Mouse (Mus musculus) CH12.LX (cell line): ENCODE data around the gene Loxl3. TPM values are rescaled to one million over a fixed set of nuclear protein-coding genes. Genes with fewer than 3 reads are reported as not detected.

ENCODE experiments used
- DNase-seq: peaks from one replicate; pipeline ENCODE4 v3.0.0-alpha.2; 2013; ENCODE audit errors: extremely low read depth
- H3K27ac ChIP-seq: 2 replicates; pipeline ENCODE4 v1.5.1; 2012; ENCODE audit warnings: low read depth, mild to moderate bottlenecking, control low read depth, moderate library complexity; ENCODE audit not compliant: insufficient read depth
- H3K27me3 ChIP-seq: replicated peaks from 2 replicates; pipeline ENCODE3; 2012; ENCODE audit warnings: inconsistent platforms
- H3K36me3 ChIP-seq, 2 experiments: replicated peaks in 1 of 2; 2 replicates each; pipeline versions ENCODE3 to v1.6.1; 2012; ENCODE audit warnings: inconsistent platforms in 1 of 2, low read length in 1 of 2, mild to moderate bottlenecking in 1 of 2, mixed read lengths in 1 of 2, moderate library complexity in 1 of 2; ENCODE audit not compliant: control insufficient read depth in 1 of 2, insufficient read depth in 1 of 2
- H3K4me1 ChIP-seq, 2 experiments: 2 replicates each; pipeline ENCODE4 v1.6.1; 2012; ENCODE audit warnings: inconsistent platforms in 1 of 2, moderate library complexity in 1 of 2; ENCODE audit not compliant: insufficient read depth in 2 of 2, control insufficient read depth in 1 of 2
- H3K4me2 ChIP-seq: 2 replicates; pipeline ENCODE4 v1.6.1; 2012; ENCODE audit warnings: low read depth, mild to moderate bottlenecking, control low read depth; ENCODE audit not compliant: poor library complexity, insufficient read depth, severe bottlenecking
- H3K4me3 ChIP-seq, 3 experiments: fragments of 150-350 bp in 1 of 3; sonication (generic) in 1 of 3; replicated peaks in 1 of 3; 2 replicates each; pipeline versions ENCODE3 to v1.5.1; 2011 to 2012; ENCODE audit warnings: low read depth in 2 of 3, low read length in 2 of 3, mild to moderate bottlenecking in 2 of 3, moderate library complexity in 2 of 3, control low read depth in 1 of 3, improper control_type of control experiment in 1 of 3, inconsistent platforms in 1 of 3, mixed read lengths in 1 of 3; ENCODE audit not compliant: poor library complexity in 1 of 3
- H3K79me2 ChIP-seq: replicated peaks from 2 replicates; pipeline ENCODE4 v1.6.1; 2012; ENCODE audit warnings: mild to moderate bottlenecking, moderate library complexity; ENCODE audit not compliant: control insufficient read depth, poor library complexity, insufficient read depth, severe bottlenecking; ENCODE audit errors: extremely low read depth
- H3K9ac ChIP-seq: 2 replicates; pipeline ENCODE4 v1.6.1; 2012; ENCODE audit warnings: low read depth, mild to moderate bottlenecking, control low read depth, moderate library complexity; ENCODE audit not compliant: insufficient read depth
- H3K9me3 ChIP-seq: replicated peaks from 2 replicates; pipeline ENCODE3; 2012; ENCODE audit warnings: low read length, inconsistent platforms, mixed read lengths
- E2F4 ChIP-seq: IDR thresholded peaks from 2 replicates; pipeline ENCODE4 v1.6.1; 2011; ENCODE audit warnings: low read depth, low read length, improper control_type of control experiment; ENCODE audit not compliant: insufficient replicate concordance
- IRF4 ChIP-seq: IDR thresholded peaks from 2 replicates; pipeline ENCODE4 v1.6.1; 2014; ENCODE audit warnings: low read depth, mild to moderate bottlenecking, inconsistent platforms, low read length, improper control_type of control experiment
- JUN ChIP-seq: IDR thresholded peaks from 2 replicates; pipeline ENCODE4 v1.6.1; 2011; ENCODE audit warnings: low read depth, mild to moderate bottlenecking, low read length, improper control_type of control experiment, moderate library complexity; ENCODE audit not compliant: insufficient read depth
- JUND ChIP-seq: conservative IDR thresholded peaks from 2 replicates; pipeline ENCODE4 v1.6.1; 2011; ENCODE audit warnings: low read depth, low read length, improper control_type of control experiment
- MAFK ChIP-seq: IDR thresholded peaks from 2 replicates; pipeline ENCODE4 v1.6.1; 2011; ENCODE audit warnings: low read length, improper control_type of control experiment; ENCODE audit not compliant: insufficient replicate concordance
- MAX ChIP-seq: IDR thresholded peaks from 2 replicates; pipeline ENCODE4 v1.6.1; 2011; ENCODE audit warnings: low read length, improper control_type of control experiment
- MAZ ChIP-seq: IDR thresholded peaks from 2 replicates; pipeline ENCODE4 v1.6.1; 2012; ENCODE audit warnings: low read depth, mild to moderate bottlenecking, inconsistent platforms, low read length, improper control_type of control experiment, moderate library complexity
- NELFE ChIP-seq: IDR thresholded peaks from 2 replicates; pipeline ENCODE4 v1.6.1; 2011; ENCODE audit warnings: low read depth, low read length, improper control_type of control experiment
- PAX5 ChIP-seq: IDR thresholded peaks from 2 replicates; pipeline ENCODE4 v1.6.1; 2012; ENCODE audit warnings: low read length, inconsistent platforms, mixed read lengths
- RCOR1 ChIP-seq: conservative IDR thresholded peaks from 2 replicates; pipeline ENCODE4 v1.6.1; 2012; ENCODE audit warnings: low read depth, mild to moderate bottlenecking, inconsistent platforms, low read length, improper control_type of control experiment
- SIN3A ChIP-seq: IDR thresholded peaks from 2 replicates; pipeline ENCODE4 v1.6.1; 2012; ENCODE audit warnings: low read length, improper control_type of control experiment, inconsistent platforms
- SMC3 ChIP-seq: IDR thresholded peaks from 2 replicates; pipeline ENCODE4 v1.6.1; 2011; ENCODE audit warnings: low read depth, low read length, improper control_type of control experiment
- UBTF ChIP-seq: IDR thresholded peaks from 2 replicates; pipeline ENCODE4 v1.6.1; 2012; ENCODE audit warnings: low read depth, mild to moderate bottlenecking, inconsistent platforms, low read length, improper control_type of control experiment, moderate library complexity
- USF1 ChIP-seq: IDR thresholded peaks from 2 replicates; pipeline ENCODE4 v1.6.1; 2014; ENCODE audit warnings: low read depth, mild to moderate bottlenecking, inconsistent platforms, low read length, improper control_type of control experiment
- USF2 ChIP-seq: conservative IDR thresholded peaks from 2 replicates; pipeline ENCODE4 v1.6.1; 2011; ENCODE audit warnings: low read depth, low read length, improper control_type of control experiment
- ZKSCAN1 ChIP-seq: IDR thresholded peaks from 2 replicates; pipeline ENCODE4 v1.6.1; 2012; ENCODE audit warnings: low read depth, inconsistent platforms, low read length, improper control_type of control experiment, borderline replicate concordance
- ZMIZ1 ChIP-seq: IDR thresholded peaks from 2 replicates; pipeline ENCODE4 v1.6.1; 2012; ENCODE audit warnings: low read depth, mild to moderate bottlenecking, inconsistent platforms, low read length, improper control_type of control experiment
- ZNF384 ChIP-seq: IDR thresholded peaks from 2 replicates; pipeline ENCODE4 v1.6.1; 2012; ENCODE audit warnings: low read depth, low read length, improper control_type of control experiment, inconsistent platforms
- dilution Hi-C: fragments of 300-500 bp; cut with MboI; formaldehyde crosslinking; loops from 2 replicates; pipeline ENCODE4 v1.14.3; 2020; ENCODE audit warnings: low sequenced_read_pairs; ENCODE audit not compliant: extremely low pct_unique_long_range_greater_than_20kb, extremely low pct_ligation_motif_present
- in situ Hi-C: fragments of 300-500 bp; cut with MboI; formaldehyde crosslinking; loops from 3 replicates; pipeline ENCODE4 v1.14.3; 2019; ENCODE audit warnings: low sequenced_read_pairs, low pct_ligation_motif_present, low pct_unique_long_range_greater_than_20kb, mixed read lengths
- polyA plus RNA-seq: library from polyadenylated mRNA; unstranded; fragments of >175 nt; gene quantifications from 2 replicates; pipeline ENCODE4 v1.2.1, GENCODE M21; 2012; ENCODE audit warnings: low read depth; ENCODE audit not compliant: insufficient read length
- total RNA-seq, 2 experiments: library from RNA; depleted of rRNA; stranded (reverse); fragments of 300-350 nt in 1 of 2; fragments of >200 nt in 1 of 2; gene quantifications; 2 replicates each; pipeline ENCODE4 v1.2.3; 2012 to 2014

The Loxl3 gene
- total and polyA plus RNA-seq, 3 experiments = 0.05 to 0.93 (median 0.74) TPM

DNA sequence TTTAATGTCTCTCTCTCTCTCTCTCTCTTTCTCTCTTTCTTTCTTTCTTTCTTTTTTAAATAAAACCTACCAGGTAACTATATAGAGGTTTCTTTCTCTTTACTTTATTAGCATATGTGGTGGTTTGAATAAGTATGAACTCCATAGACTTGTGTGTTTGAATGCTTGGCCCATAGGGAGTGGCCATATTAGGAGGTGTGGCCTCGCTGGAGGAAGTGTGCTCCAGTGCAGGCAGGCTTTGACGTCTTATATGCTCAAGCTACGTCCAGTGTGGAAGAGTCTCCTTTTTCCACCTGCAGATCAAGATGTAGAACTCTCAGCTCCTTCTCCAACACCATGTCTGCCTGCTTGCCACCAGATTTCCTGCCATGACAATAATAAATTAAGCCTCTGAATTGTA, 14.9 kb upstream of the Loxl3 start:
- in situ Hi-C loops (no loop called here), dilution Hi-C loops (no loop called here)
- TF ChIP-seq ZKSCAN1 = no peak
- TF ChIP-seq MAFK = no peak
- TF ChIP-seq MAX = no peak
- TF ChIP-seq ZNF384 = no peak
- no peak for TF ChIP-seq USF2
- TF ChIP-seq IRF4 = no peak
- no peak for TF ChIP-seq SMC3
- TF ChIP-seq RCOR1 = no peak
- Histone ChIP-seq H3K27ac (no peak overlapping the region), H3K4me1 (peaks cover 2 to 31% of the 10 kb centered on the region in 2 experiments; a peak in 3 of 4 replicates), H3K9ac (no peak overlapping the region), H3K4me3 (no peak overlapping the region), H3K36me3 (no peaks in the 10 kb centered on the region), H3K27me3 (no peaks in the 10 kb centered on the region), H3K4me2 (no peak overlapping the region), H3K9me3 (peaks cover 5% of the 10 kb centered on the region), H3K79me2 (no peaks in the 10 kb centered on the region)
- DNase-seq = no peak

DNA sequence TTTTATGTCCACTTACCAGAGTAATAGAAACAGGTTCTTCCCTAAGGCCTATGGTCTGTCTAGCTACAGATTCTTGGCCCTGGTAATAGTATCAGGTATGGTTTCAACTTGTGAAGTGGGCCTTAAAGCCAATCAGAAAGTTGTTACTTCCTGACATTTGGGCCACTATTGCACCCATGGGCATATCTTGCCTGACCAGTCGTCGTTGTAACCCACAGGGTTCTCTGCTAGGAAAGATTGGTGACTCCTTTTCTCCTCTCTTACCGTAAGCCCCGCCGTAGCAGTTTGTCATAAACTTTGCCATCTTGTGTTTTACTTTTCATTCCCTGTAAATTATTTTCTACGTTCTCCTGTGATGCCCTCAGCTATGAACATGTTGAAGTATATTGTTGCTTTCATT, 13.9 kb upstream of the Loxl3 start:
- H3K9ac ChIP-seq = no peak overlapping the region
- H3K27ac ChIP-seq = no peak overlapping the region
- peaks cover 9 to 33% of the 10 kb centered on the region in 2 experiments for H3K4me1 ChIP-seq
- no peak for TF ChIP-seq ZMIZ1
- no peak for TF ChIP-seq UBTF
- no peak for TF ChIP-seq PAX5
- no peak for TF ChIP-seq JUND
- TF ChIP-seq SIN3A = no peak
- no peak for TF ChIP-seq USF1
- no peak for TF ChIP-seq NELFE
- no peak for TF ChIP-seq JUN
- no peak for TF ChIP-seq MAZ
- TF ChIP-seq E2F4 = no peak
- no peaks in the 10 kb centered on the region for H3K79me2 ChIP-seq
- no peaks in the 10 kb centered on the region for H3K27me3 ChIP-seq
- H3K36me3 ChIP-seq = no peaks in the 10 kb centered on the region
- no peak overlapping the region for H3K4me3 ChIP-seq
- in situ Hi-C loops (no loop called here), dilution Hi-C loops (no loop called here)
- no peak overlapping the region for H3K4me2 ChIP-seq
- DNase-seq = no peak
- H3K9me3 ChIP-seq = peaks cover 5% of the 10 kb centered on the region
